Mouse (Mus musculus): ENCODE measurements around the gene 2900026A02Rik.

2900026A02Rik gene

DNA sequence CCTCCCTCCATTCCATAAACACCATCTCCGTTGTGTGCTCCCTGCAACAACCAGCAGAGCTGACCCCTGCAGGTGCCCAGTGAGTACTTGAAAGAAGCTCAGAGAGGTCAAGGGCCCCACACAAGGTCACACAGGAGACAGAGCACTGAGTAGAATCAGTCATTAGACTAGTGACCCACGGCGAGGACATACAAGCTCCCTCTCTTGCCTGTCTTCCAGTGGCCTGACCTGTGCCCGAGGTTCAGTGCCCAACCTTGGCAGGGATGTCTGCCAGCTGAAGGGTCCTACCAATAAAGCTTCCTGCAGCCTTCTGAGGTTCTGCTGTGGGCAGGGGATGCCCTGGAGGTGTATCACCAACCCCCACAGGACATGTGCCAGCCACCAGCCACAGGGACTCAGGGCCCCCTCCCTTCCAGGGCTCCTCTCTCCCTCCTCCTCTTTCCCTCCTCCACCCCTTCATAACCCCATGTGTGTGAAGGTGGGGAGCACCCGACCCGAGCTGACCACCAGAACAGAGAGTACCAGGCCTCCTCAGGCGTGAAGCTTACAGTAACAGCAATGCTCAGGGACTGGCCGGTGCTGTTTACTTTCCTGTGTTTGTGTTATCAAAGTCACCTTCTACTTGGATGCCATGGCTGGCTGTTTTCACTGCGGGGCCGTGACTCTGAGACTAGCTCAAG, 8.7 kb downstream of the 2900026A02Rik start:
- DNase-seq (ENCODE audit: low spot score in 2 of 2): no peak

DNA sequence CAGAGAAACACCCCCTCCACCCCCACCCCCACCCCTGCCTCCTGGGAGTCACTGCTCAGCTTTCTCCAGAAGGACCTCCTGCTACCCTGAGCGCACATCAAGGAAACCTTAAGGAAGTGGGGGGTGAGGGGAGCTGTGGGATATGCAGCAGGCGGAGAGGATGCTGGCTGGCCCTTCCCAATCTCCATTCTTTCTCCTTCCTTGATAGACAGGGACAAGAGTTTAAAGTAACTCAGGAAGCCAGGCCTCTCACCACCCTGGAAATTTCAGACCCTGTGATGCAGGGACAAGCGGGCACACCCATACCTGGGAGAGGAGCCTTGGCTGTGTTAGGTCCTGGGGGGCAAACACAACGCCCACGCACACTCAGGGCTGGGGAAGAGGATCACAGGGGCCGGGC, 10.7 kb downstream of the 2900026A02Rik start:
- DNase-seq (ENCODE audit: low spot score in 2 of 2): no peak

GRCm38 (mm10) chr5:113209898-113210297, 11.1 kb downstream of the 2900026A02Rik start:
- no peak for DNase-seq (ENCODE audit: low spot score in 2 of 2)

GRCm38 (mm10) chr5:113209401-113209750, 11.7 kb downstream of the 2900026A02Rik start:
- DNase-seq (ENCODE audit: low spot score in 2 of 2): no peak

GRCm38 (mm10) chr5:113208622-113209400, 12.2 kb downstream of the 2900026A02Rik start:
- no peak for DNase-seq (ENCODE audit: low spot score in 2 of 2)

- no peak for DNase-seq (ENCODE audit: low spot score in 2 of 2)
Measured at GRCm38 (mm10) chr5:113208048-113208447, 13.0 kb downstream of the 2900026A02Rik start.

GRCm38 (mm10) chr5:113206670-113207352, 14.2 kb downstream of the 2900026A02Rik start:
- DNase-seq (ENCODE audit: low spot score in 2 of 2): no peak

- no peak for DNase-seq (ENCODE audit: low spot score in 2 of 2)
Measured at GRCm38 (mm10) chr5:113204193-113204592, 16.8 kb downstream of the 2900026A02Rik start.

- peak in 1 of 2 experiments; percentile 36 for DNase-seq (ENCODE audit: low spot score in 2 of 2)
Measured at GRCm38 (mm10) chr5:113199772-113200134, 21.3 kb downstream of the 2900026A02Rik start.

- DNase-seq (ENCODE audit: low spot score in 2 of 2): no peak
Measured at GRCm38 (mm10) chr5:113199126-113199771, 21.8 kb downstream of the 2900026A02Rik start.

- no peak for DNase-seq (ENCODE audit: low spot score in 2 of 2)
Measured at GRCm38 (mm10) chr5:113196916-113197794, 23.9 kb downstream of the 2900026A02Rik start.

DNA sequence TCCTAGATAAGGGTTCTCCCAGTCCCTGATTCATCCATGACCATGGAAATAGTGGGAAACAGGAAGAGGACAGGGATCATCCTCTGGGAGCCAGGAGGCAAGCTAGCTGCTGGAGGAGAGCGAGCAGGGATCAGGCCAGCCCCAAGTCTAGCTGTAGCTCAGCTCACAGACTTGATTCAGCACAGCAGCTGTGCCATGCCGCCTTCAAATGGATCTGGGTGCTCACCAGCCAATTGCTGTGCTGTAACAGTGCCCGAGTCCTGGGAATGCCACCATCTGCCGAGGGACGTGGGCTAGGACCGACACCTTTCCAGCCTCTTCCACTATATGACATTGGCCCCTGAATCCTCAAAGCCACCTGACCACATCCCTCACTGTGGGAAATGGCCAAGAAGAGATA, 25.1 kb downstream of the 2900026A02Rik start:
- DNase-seq (ENCODE audit: low spot score in 2 of 2): peak; percentile 39 to 52

GRCm38 (mm10) chr5:113195451-113195850, 25.6 kb downstream of the 2900026A02Rik start:
- DNase-seq (ENCODE audit: low spot score in 2 of 2): peak in 1 of 2 experiments; percentile 38

DNA sequence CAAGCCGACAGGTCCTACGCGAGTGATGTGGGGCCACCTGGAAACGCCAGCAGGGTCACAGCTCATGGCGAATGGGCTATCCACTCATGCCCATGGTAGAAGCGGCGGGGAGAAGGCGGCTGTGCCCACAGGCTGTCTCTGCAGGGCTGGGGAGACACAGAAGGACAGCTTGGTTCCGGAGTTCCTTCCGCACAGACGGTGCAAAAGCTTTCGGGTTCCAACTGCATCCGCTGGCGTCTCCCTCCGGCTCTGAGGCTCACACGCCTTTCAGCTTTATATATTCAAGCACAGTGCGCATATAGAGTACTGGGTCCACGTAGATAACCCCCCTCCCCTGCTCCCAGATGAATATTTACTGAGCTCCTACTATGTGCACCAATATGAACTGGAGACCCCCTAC, 27.3 kb downstream of the 2900026A02Rik start:
- no peak for DNase-seq (ENCODE audit: low spot score in 2 of 2)

DNA sequence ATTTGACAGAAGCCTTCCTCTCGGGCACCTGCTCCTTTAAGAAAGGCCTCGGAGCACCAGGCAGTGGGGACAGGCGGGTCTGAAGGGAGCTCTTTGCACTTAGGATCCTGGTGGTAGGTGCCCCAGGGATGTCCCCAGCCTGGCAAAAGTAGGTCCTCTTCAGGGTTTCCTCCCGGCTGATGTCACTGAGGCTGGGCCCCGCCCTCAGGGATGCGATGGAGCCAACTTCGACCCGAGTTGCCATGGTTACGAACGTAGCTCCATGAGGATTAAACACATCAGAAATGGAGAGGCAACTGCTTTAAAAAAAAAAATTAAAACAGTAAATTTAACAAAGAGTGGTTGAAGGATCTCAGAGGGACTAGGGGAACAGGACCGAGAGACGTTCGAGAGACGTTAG, 29.1 kb downstream of the 2900026A02Rik start:
- no peak for DNase-seq (ENCODE audit: low spot score in 2 of 2)

DNA sequence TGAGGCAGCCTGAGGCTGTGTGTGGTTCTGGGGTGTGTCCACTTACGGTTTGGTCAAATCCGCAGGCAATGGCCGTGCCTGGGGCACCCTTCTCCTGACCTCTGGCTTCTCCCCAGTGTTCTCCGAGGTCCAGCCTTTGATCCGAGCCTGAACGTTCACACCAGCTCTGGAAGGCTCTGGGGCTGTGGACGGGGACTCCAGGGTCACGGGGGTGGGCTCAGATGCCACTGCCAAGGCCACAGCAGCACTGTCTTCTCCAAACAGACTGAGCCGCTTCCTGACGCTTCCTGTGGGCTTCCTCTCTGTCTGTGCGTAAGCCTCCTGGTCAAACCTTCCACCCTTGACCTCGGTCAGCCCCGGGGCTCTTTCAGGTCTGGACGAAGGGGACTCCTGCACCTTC, 30.5 kb downstream of the 2900026A02Rik start:
- DNase-seq (ENCODE audit: low spot score in 2 of 2): no peak

GRCm38 (mm10) chr5:113181441-113181840, 39.6 kb downstream of the 2900026A02Rik start:
- no peak for DNase-seq (ENCODE audit: low spot score in 2 of 2)

DNA sequence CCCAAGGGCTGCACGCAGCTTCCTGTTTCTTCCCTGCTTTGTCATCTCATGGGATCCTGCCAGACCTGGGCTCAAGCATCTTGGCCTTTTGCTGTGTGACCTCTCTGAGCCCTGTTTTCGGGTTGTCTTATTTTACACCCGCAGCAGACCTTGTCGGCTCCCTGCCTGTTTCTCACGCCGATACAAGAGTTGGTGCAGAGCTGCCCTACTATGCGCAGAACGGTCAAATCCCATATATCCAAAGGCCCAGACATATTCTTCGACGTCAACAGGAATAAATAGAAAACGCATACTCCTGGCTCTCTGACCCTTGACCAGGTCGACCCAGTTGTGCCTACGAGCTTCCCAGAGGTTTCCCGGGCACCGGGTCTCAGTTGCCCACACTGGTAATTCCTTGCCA, 40.3 kb downstream of the 2900026A02Rik start:
- DNase-seq (ENCODE audit: low spot score in 2 of 2): no peak

DNA sequence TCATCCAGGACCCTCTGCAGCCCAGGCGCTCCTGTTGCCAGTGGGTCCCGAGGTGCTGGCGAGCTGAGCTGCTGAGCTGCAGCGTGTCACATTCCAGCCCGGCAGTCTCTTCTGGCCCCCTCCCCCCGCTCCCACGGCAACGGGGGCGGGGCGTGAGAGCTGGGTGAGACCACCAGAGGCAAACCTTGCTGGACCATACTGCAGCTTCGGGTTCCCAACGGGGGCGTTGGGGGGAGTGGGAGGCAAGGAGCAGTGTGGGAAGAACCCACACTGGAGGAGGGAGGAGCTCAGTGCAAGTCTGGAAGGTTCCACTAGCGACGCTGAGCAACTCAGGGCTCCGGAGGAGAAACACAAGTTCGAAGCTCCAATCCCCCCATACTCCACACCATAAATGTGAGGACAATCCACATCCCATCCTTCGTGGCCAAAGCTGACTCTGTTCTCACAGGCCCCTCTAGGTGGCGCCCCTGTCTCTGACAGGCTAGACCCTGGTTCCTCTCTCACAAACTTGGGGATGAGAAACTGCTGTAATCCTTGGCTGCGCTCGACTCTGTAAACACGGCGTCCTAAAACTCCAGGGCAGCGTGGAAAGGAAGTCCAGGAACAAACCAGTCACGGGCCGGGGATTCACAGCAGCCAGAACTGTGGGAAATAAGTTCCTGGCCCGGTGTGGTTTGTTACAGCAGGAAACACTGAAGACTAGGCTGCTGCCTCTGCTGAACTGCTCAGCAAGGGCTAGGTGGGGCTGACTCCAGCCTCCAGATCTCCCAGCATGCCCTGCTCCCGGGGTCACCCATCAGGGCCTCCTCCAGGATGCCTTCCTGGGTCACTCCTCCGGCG, 41.0 kb downstream of the 2900026A02Rik start:
- peak; percentile 75 to 78 for DNase-seq (ENCODE audit: low spot score in 2 of 2)

DNA sequence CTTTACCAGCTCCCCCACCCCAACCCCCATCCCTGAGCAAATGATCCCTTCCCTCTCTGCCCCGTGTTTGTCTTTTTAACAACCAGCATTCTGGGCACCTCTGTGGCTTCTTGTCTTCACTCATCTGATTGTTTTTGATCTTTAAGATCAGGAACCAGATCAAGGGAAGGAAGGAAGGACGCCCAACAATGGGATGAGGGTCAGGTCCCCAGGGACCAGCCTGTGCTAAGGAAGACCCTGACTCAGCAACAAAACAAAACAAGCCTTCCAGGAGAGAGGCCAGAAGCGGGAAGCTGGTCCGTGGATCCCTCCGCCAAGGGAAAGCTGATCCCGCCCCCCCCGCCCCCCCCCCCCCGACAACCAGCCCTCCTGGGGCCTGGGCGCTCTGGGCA, 41.6 kb downstream of the 2900026A02Rik start:
- DNase-seq (ENCODE audit: low spot score in 2 of 2): no peak

Data from right cerebral cortex, postnatal 36 days (tissue).